Mouse (Mus musculus) G1E-ER4 (cell line): ENCODE measurements around the gene Krcc1. TPM values are rescaled to one million over a fixed set of nuclear protein-coding genes. Genes with fewer than 3 reads are reported as not detected.
A peak's percentile ranks its signal among the peaks of the same experiment; 100 is the strongest.

Source experiments
- GATA1 ChIP-seq: IDR thresholded peaks from one replicate; pipeline ENCODE4 v1.8.0; 2012; ENCODE audit warnings: low read length, inconsistent platforms
- polyA plus RNA-seq: library from polyadenylated mRNA; stranded (reverse); fragments of >175 nt; gene quantifications from 2 replicates; pipeline ENCODE4 v1.2.3, GENCODE M21; 2012

The Krcc1 gene
- polyA plus RNA-seq, 1 experiment, result 86.9 TPM

GRCm38 (mm10) chr6:71256166-71256565 lies 15.3 kb upstream of the Krcc1 start:
- TF ChIP-seq GATA1, result no peak

- TF ChIP-seq GATA1, result no peak
These were observed 14.1 kb upstream of the Krcc1 start for GRCm38 (mm10) chr6:71257375-71257774.

- TF ChIP-seq GATA1, result no peak
These were observed 12.9 kb upstream of the Krcc1 start for GRCm38 (mm10) chr6:71258562-71258961.

- no peak for TF ChIP-seq GATA1
These were observed 12.3 kb upstream of the Krcc1 start for GRCm38 (mm10) chr6:71259166-71259565.

GRCm38 (mm10) chr6:71260051-71260640 lies 11.3 kb upstream of the Krcc1 start:
- peak; percentile 48 for TF ChIP-seq GATA1

GRCm38 (mm10) chr6:71261060-71261459 lies 10.4 kb upstream of the Krcc1 start:
- no peak for TF ChIP-seq GATA1

GRCm38 (mm10) chr6:71262142-71262833 lies 9.2 kb upstream of the Krcc1 start:
- TF ChIP-seq GATA1, result no peak

GRCm38 (mm10) chr6:71268929-71269685 lies 2.4 kb upstream of the Krcc1 start:
- no peak for TF ChIP-seq GATA1

- TF ChIP-seq GATA1, result no peak
These were observed 998 bp upstream of the Krcc1 start for GRCm38 (mm10) chr6:71270301-71271056.

- no peak for TF ChIP-seq GATA1
These were observed 454 bp upstream of the Krcc1 start for GRCm38 (mm10) chr6:71271057-71271388.

GRCm38 (mm10) chr6:71272316-71272741 lies 852 bp downstream of the Krcc1 start:
- no peak for TF ChIP-seq GATA1

- no peak for TF ChIP-seq GATA1
These were observed 2.2 kb downstream of the Krcc1 start for GRCm38 (mm10) chr6:71273715-71274114.

- no peak for TF ChIP-seq GATA1
These were observed 3.1 kb downstream of the Krcc1 start for GRCm38 (mm10) chr6:71274621-71275020.

- no peak for TF ChIP-seq GATA1
These were observed 7.9 kb downstream of the Krcc1 start for GRCm38 (mm10) chr6:71279418-71279817.

- no peak for TF ChIP-seq GATA1
These were observed 22.0 kb downstream of the Krcc1 start for GRCm38 (mm10) chr6:71293509-71293908.

GRCm38 (mm10) chr6:71295303-71295702 lies 23.8 kb downstream of the Krcc1 start:
- TF ChIP-seq GATA1, result no peak
